Mouse (Mus musculus) C2C12 (cell line): ENCODE results near the gene Ccpg1.

Experiments used
- CEBPB ChIP-seq: IDR thresholded peaks from one replicate; pipeline ENCODE4 v1.6.1; 2011; ENCODE audit warnings: low read depth, mild to moderate bottlenecking, control low read depth, moderate library complexity
- CTCF ChIP-seq: IDR thresholded peaks from one replicate; pipeline ENCODE4 v1.5.1; 2011; ENCODE audit not compliant: control insufficient read depth, insufficient read depth, insufficient read length
- MAX ChIP-seq: IDR thresholded peaks from one replicate; pipeline ENCODE4 v1.6.1; 2011; ENCODE audit warnings: mild to moderate bottlenecking, control low read depth
- MYOD1 ChIP-seq: IDR thresholded peaks from one replicate; pipeline ENCODE4 v1.6.1; 2011; ENCODE audit warnings: low read depth; ENCODE audit not compliant: control insufficient read depth, insufficient read length
- MYOG ChIP-seq: IDR thresholded peaks from one replicate; pipeline ENCODE4 v1.6.1; 2011; ENCODE audit not compliant: control insufficient read depth, insufficient read length; ENCODE audit errors: extremely low read depth
- USF1 ChIP-seq: IDR thresholded peaks from one replicate; pipeline ENCODE4 v1.6.1; 2011; ENCODE audit warnings: low read depth, mild to moderate bottlenecking, control low read depth, moderate library complexity

- TF ChIP-seq CTCF (no peak), CEBPB (no peak), USF1 (no peak), MAX (no peak), MYOD1 (no peak), MYOG (no peak)
Measured at GRCm38 (mm10) chr9:72961346-72961745, 23.9 kb upstream of the Ccpg1 start.
